Mouse (Mus musculus) cerebellum, adult 18-20 months (tissue): ENCODE data around the gene Ambra1.
A peak's percentile ranks its signal among the peaks of the same experiment; 100 is the strongest.

Source experiments
- DNase-seq, 2 experiments: peaks; one replicate each; pipeline ENCODE4 v3.0.0; 2021

Gene Ambra1

GRCm38 (mm10) chr2:91939303-91939935 lies 209.5 kb downstream of the Ambra1 start:
- no peak for DNase-seq

DNA sequence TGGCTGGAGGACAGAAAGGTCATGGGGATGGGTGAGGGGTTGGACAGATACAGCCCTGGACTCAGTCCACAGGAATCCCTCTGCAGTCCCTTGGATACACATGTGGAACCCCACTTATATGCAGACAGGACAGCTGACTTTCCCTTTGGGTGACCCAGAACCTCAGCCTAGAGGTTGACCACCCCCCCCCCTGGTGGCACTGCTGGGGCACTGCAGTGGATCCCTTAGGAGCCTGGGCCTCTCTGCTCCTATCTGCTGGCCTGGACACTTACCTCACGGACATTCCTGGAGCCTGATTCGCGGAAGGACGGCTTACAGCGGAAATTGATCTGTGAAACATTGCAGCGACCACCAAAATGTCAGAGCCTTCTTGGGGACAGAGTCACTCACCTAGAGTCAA lies 212.4 kb downstream of the Ambra1 start:
- no peak for DNase-seq

DNA sequence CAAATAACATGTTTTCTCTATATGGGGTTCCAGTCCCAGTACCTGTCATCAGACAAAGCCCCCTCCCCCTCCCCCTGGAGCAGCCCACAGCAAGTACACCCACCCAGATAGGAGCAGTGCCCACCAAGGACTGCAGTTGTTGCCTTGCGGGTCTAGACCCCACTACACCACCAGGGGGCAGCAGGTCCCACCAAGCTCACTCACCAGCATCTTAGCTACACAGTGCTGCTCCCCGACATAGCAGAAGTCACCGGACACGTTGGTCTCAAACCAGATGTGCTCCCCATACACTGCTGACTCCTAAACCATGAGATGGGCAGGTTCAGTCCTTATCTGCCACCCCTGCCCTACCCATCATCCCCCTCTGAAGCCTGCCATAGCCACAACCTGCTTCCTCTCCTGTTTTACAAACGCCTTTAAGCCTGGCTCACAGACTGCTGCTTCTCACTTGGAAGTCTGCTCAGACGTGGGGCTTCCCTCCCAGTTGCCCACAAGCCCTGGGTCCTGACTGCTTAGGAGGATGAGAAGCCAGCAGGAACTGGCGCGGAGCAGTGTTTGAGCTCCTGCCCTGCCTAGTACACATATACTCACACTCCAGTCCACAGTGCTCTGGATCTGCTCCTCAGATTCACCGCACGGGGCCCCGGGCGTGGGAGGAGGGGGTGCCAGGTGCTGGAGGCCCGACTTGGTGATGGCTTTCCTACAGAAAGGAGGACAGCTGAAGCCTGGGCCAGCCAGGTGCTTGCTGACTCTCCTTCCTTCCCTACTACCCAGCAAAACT lies 214.4 kb downstream of the Ambra1 start:
- peak; percentile 82 to 88 for DNase-seq

DNA sequence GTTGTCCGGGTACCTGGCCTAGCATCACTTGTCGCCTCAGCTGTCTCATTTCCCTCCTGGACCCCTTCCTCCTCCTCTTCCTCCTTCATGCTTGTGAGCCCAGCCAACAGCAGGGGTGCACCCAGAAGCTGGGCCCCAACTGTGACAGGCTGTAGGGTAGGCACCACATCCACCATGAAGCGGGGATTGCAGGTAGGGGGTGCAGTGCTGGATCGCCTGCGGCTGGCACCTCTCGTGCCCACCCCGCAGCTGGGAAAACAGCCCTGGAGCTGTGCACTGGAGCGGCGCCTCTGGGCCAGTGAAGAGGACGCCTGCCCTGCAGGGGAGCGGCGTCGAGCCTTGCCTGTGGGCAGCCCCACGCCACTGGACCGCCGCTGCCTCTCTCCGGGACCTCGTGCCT lies 215.5 kb downstream of the Ambra1 start, which contains the start of gene Gm9821:
Gene Gm9821 (plus strand): TSS at position 221 of the 400 bp plus-strand sequence.
- peak in 1 of 2 experiments; percentile 43 for DNase-seq

DNA sequence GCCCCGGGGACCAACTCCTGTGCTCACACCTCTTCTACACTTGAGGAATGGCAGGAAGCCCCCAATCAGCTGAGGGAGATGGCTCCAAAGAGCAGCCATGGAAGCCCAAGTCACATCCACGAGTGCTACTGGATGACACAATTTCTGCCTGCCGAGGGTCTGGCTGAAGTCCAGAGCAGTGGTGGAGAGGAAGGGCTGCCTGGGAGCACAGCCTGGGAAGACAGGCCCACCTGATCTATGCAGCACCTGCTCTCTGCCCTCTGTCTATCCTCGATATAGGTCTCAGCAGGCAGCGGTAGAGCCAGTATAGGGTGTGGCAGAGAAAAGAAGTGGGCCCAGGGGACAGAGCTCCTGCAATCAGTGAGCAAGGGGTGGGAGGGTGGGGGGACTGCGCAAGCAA lies 216.9 kb downstream of the Ambra1 start:
- peak in 1 of 2 experiments; percentile 66 for DNase-seq

DNA sequence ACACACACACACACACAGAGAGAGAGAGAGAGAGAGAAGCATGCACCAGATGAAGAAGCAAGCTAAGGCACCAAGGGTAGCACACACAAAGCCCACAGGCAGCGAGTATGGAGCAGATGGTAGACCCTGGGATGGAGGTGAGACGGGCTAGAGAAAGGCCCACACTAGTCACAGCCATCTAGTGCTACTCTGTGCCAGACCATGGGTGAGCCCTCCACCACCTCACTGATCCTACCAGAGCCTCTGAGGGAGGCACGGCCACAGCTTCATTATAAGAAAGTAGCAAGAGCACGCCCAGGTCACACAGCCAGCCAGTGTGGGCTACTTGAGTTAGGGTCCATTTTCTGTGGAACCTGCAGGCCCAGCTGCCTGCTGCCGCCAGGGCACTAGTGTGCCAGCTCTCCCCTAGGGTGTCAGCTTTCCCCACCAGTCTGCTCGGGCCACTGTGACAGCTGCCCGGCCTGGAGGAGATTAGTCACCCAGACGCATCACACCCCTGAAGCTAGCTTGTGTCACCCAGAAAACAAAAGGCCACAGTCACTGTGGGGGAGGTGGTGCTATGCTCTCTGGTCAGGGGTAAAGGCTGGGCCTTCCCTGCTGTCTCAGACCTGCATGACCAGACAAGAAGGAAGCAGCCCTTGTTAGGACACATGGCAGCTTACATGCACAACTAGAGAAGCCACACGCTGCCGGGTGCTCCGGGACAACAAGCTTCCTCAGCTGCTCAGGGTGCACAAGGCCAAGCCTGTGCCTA lies 217.6 kb downstream of the Ambra1 start:
- peak; percentile 62 to 64 for DNase-seq

DNA sequence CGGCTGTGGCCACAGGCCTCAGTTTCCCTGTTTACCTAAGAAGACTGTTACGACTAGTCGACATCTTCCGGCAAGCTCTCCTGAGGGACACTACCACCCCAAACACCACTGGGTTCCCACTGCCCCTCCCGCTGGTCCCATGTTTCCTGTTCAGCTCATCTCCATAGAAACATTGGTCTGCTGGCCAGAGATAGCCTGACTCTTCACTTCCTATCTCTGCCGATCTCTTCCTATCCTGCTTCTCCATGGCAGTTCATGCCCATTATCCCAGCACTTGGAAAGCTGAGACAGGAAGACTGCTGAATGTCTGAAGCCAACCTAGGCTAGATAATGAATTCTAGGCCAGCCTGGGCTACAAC lies 218.2 kb downstream of the Ambra1 start:
- DNase-seq: no peak

DNA sequence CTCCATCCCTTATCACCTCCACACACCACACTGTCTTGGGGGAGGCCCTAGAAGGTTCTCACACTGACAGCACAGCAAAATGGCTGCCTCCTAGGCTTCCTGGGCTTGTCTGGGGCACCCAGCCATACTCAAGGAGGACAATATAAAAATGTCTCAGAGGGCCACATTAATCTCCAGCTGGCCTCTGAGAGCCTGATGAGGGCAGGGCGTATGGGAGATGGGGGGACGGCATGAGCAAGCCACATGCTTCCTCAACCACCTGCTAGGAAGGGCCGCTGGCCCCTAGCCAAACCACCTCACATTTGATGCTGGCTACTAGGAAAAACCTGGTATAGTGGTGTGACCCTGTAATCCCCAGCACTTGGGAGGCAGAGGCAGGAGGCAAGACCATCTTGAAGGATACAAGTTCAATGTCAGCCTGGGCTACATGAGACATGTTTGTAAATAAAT lies 218.9 kb downstream of the Ambra1 start:
- peak in 1 of 2 experiments; percentile 60 for DNase-seq

- peak; percentile 80 for DNase-seq
Observed at GRCm38 (mm10) chr2:91949411-91950274, 219.7 kb downstream of the Ambra1 start.

- peak; percentile 82 to 91 for DNase-seq
Observed at GRCm38 (mm10) chr2:91950275-91951085, 220.5 kb downstream of the Ambra1 start.

DNA sequence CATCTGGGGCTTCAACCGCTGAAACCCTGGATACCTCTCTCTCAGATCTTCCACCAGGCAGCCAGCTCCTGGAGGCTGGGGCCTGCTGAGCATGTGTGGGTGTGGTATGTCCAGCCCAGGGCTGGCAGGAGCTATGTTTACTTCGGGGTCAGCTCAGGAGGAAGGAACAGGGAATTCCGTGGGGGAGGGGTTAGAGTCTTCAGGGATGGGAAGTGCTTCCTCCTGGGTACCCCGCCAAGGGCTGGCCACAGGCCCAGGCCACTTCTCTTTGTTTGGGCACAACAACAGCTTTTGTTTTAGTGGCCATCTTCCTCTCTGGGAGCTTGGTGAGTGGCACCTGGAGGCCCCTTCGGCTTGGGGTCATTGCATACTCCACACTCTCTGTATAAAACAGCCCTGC lies 223.9 kb downstream of the Ambra1 start:
- peak in 1 of 2 experiments; percentile 62 for DNase-seq

DNA sequence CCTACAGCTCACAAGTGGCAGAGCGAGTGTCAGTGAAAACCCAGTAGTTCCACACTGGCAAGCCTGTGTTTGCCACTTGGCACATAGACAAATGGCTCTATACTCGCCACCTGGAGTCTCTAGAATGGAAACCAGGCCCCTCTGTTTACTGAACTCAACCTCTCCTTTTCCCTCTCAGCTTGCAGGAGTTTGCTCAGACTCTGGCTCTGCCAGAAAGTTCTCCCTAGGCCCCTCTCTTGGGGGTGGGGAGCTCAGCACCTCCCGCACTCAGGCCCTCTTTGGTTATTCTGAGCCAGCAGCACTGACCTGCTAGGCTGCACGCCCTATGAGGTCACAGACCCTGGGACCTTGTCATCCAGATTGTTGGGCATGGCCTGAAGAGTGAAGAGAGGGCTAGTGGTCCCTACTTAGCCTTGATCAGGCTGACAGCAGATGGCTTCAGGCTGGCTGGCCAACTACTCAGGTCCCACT lies 225.2 kb downstream of the Ambra1 start:
- peak; percentile 58 to 68 for DNase-seq

GRCm38 (mm10) chr2:91955875-91956274 lies 225.9 kb downstream of the Ambra1 start:
- DNase-seq: no peak

DNA sequence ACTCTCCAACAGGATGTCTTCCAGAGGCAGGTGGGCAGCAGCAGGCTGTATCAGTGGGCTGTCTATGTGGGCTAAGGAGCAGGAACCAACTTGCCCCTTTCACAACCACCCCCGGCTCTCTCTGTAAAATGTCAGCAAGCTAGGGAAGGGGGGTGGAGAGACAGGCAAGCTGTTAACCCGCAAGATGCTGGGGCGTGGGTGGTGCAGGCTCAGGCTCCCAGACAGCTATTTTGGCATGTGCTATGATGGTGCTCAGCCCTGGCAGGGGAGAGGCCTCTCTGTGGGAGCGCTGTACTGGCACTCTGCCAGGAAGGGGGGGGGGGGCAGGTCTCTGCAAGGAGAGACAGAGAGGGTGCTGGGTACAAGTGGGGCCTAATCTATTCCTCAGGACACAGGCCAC lies 227.2 kb downstream of the Ambra1 start:
- peak; percentile 46 to 49 for DNase-seq

DNA sequence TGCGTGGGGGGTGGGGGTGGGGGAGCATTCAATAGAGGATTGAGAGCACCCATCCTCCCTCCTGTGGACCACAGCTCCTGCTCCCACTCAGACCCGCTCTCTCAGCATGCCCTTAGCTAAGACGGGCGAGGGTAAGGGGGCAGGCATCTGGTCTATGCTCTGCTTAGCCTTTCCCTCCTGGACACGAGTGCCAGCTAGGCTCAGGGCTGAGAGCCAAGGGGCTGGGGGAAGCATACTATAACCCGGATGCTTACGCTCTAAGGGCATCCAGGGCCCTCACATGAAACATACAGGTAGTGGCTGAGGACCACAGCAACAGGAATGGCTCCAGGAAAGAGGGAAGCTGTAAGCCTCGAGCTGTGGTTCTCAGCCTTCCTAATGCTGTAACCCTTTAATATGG lies 228.1 kb downstream of the Ambra1 start:
- no peak for DNase-seq

GRCm38 (mm10) chr2:91958701-91959457 lies 228.9 kb downstream of the Ambra1 start:
- DNase-seq: peak in 1 of 2 experiments; percentile 62

- peak; percentile 88 to 90 for DNase-seq
Observed at GRCm38 (mm10) chr2:91959544-91960410, 229.8 kb downstream of the Ambra1 start.

DNA sequence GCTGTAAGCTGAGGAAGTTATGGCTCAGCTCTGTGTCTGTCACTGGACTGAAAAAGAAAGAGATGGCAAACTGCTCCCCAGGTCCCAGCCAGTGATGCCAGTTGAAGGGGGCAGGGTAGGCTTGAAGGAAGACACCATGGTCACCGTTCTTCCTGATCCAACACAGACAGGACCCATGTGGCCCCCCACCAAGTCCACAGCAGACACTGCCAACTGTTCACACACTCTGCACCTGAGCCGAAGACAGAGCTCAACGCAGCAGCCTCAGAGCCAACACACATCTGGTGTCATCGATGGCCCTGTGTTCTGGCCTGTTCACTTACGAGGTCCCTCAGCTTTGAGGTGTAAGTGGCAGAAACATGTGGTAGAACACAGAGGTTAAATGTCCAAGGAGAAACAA lies 230.5 kb downstream of the Ambra1 start:
- peak; percentile 36 to 42 for DNase-seq
